Mouse (Mus musculus): ENCODE results near the gene Gm10409. TPM values are rescaled to one million over a fixed set of nuclear protein-coding genes. Genes with fewer than 3 reads are reported as not detected.
"Not testable (repeated sequence)": the region's sequence is repeated elsewhere in the genome, so short reads cannot be mapped to it uniquely, and the experiment has no call there.

Gene Gm10409
- total RNA-seq (2021): 1 to 10 TPM; 1.6 TPM

GRCm38 (mm10) chr14:3412314-3412713 lies at the start of gene Gm10409:
Gm10409 (plus strand) TSS chr14:3412614.
- not testable (repeated sequence) for DNase-seq

DNA sequence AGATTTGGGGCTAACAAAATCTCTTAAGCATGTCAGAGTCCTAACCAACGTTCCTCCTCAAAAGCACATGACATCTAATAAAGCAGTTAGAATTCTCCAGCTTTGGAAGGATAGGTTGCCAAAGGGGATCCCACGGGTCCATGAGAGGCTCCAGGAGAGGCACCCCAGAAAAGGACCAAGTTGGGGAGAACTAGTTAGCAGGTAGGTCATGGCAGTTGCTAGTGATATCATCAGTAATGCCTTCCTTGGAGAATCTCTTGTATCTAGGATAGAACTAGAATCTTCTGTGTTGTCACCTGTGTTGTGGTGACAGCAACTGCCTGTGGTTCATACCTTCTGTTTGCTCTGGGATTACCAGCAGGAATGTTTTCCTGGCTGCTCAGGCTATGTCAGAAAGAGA lies 17.6 kb upstream of the Gm10409 start, which contains the start of gene Gm10413:
Gene Gm10413, plus strand, starts transcription at position 301 of the 400 bp plus-strand sequence.
- not testable (repeated sequence) for DNase-seq

- not testable (repeated sequence) for DNase-seq
These were observed 15.4 kb downstream of the Gm10409 start, which contains the start of gene Gm3005 for GRCm38 (mm10) chr14:3427803-3428202. Gm3005 (plus strand) TSS chr14:3428103.

- DNase-seq: not testable (repeated sequence)
These were observed 36.7 kb downstream of the Gm10409 start, which contains the start of gene Gm10408 for GRCm38 (mm10) chr14:3449079-3449478. Gm10408 (plus strand) TSS chr14:3449379.

Other genes starting within 250 kb of the Gm10409 start
- gene Gm5795, start 224.4 kb upstream of the Gm10409 start, total RNA-seq (2021): not detected
- 1 to 10 TPM; 1.6 to 3.8 TPM for gene D830030K20Rik, start 204.1 kb upstream of the Gm10409 start, total RNA-seq (2021)
- under 1 TPM; 0.52 to 0.86 TPM for gene Gm2956, start 80.0 kb upstream of the Gm10409 start, total RNA-seq (2021)
- gene Gm10413, start 17.5 kb upstream of the Gm10409 start, total RNA-seq (2021): not detected
- gene Gm3005, start 15.5 kb downstream of the Gm10409 start, total RNA-seq (2021): 1 to 10 TPM in 1 of 2 experiments, under 1 TPM in 1; 0.32 to 1.0 TPM
- gene Gm10408, start 36.8 kb downstream of the Gm10409 start, total RNA-seq (2021): not detected
- not detected for gene Gm3012, start 221.9 kb downstream of the Gm10409 start, total RNA-seq (2021)
- 1 to 10 TPM; 1.6 TPM for gene Gm3020, start 239.4 kb downstream of the Gm10409 start, total RNA-seq (2021)

Measured in heart, postnatal 4 days (tissue).